ENCODE assay signal across 9 mouse cellular contexts in the genomic region with DNA sequence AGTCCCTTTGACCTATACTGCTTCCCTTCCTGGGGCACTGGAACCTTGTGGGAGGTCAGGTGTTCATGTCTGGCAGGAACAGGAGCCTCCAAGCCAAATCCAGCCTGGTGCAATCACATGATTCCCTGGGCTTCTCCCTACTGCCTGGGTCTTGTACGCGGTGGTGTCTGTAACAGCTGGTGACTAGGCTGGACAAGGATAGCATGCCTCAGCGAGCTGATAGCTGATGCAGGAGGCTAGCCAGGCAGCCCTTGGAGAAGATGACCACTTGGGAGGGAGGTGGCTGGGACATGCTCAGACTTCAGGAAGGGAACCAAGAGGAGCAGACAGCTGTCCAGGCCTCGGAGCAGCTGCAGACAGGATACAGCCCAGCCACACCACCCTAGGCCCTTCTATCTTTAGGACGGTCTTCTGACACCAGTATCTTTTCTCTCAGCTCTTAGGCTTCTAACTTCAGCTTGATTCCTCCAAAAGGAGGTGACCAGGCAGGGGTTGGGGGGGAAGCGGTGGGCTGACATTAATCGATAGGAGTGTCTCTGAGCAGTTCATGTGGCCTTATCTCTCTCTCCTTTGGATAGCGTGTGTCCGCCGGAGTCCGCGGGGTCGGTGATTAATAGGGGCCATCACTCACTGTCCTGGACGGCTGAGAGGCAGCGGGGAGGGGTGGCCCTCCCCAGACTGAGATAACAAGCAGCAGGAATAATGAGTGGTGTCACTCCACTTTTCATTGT. TPM values are rescaled to one million over a fixed set of nuclear protein-coding genes. Genes with fewer than 3 reads are reported as not detected.
DNase-seq lines count a peak whose midpoint lies in the region; ATAC-seq lines count a peak whose summit lies in the region.
"Had no signal": no experiment of that assay in that cellular context is flagged by ENCODE, and none has a peak within 500 bp of the region (broad histone marks: within the 10 kb centered on the region; RNA-seq: fewer than 3 reads in every experiment).

No protein-coding gene starts in this region.

- peak; percentile 74 for DNase-seq in layer of hippocampus, adult 9-11 months
- DNase-seq in layer of hippocampus, adult 18-20 months (ENCODE audit: low spot score in 2 of 2) = no peak
- DNase-seq in hindbrain, embryonic 11.5 days (ENCODE audit: low spot score) = peak; percentile 72
- DNase-seq in yolk sac, embryonic 10.5 days (ENCODE audit: low spot score) = no peak
- DNase-seq in frontal cortex, postnatal 25 days (ENCODE audit: low spot score in 2 of 2) = no peak

- H3K9ac ChIP-seq in forebrain, embryonic 13.5 days = no peak overlapping the region
- peak overlapping the region; percentile 3 for H3K9ac ChIP-seq in hindbrain, embryonic 11.5 days (ENCODE audit: low read depth, low read length)
- peak overlapping the region; percentile 50; the same call in 1 of the 2 replicates for H3K9ac ChIP-seq in midbrain, embryonic 13.5 days (replicated peaks)
- H3K9ac ChIP-seq: embryonic facial prominence, embryonic 13.5 days had no signal

- peak overlapping the region; percentile 48 for H3K27ac ChIP-seq in forebrain, embryonic 13.5 days
- peak overlapping the region; percentile 95 for H3K27ac ChIP-seq in hindbrain, embryonic 11.5 days (ENCODE audit: low read depth, low read length)
- peak overlapping the region; percentile 79 for H3K27ac ChIP-seq in midbrain, embryonic 13.5 days
- H3K27ac ChIP-seq: embryonic facial prominence, embryonic 13.5 days had no signal

- H3K4me3 ChIP-seq in forebrain, embryonic 13.5 days = no peak overlapping the region
- H3K4me3 ChIP-seq in hindbrain, embryonic 11.5 days (ENCODE audit: low read depth, low read length) = no peak overlapping the region
- no peak overlapping the region for H3K4me3 ChIP-seq in midbrain, embryonic 13.5 days (replicated peaks)
- H3K4me3 ChIP-seq: embryonic facial prominence, embryonic 13.5 days had no signal

- no peak overlapping the region for H3K4me2 ChIP-seq in forebrain, embryonic 13.5 days
- no peak overlapping the region for H3K4me2 ChIP-seq in hindbrain, embryonic 11.5 days (replicated peaks; ENCODE audit: low read depth, low read length)
- no peak overlapping the region for H3K4me2 ChIP-seq in midbrain, embryonic 13.5 days (replicated peaks)
- H3K4me2 ChIP-seq: embryonic facial prominence, embryonic 13.5 days had no signal

- no peaks in the 10 kb centered on the region for H3K9me3 ChIP-seq in forebrain, embryonic 13.5 days (replicated peaks)
- H3K9me3 ChIP-seq in hindbrain, embryonic 11.5 days (ENCODE audit: control insufficient read depth, low read length) = no peaks in the 10 kb centered on the region
- no peaks in the 10 kb centered on the region for H3K9me3 ChIP-seq in midbrain, embryonic 13.5 days
- H3K9me3 ChIP-seq: embryonic facial prominence, embryonic 13.5 days had no signal

- no peaks in the 10 kb centered on the region for H3K27me3 ChIP-seq in forebrain, embryonic 13.5 days
- H3K27me3 ChIP-seq in hindbrain, embryonic 11.5 days (ENCODE audit: control insufficient read depth, insufficient read depth, low read length) = no peaks in the 10 kb centered on the region
- H3K27me3 ChIP-seq in midbrain, embryonic 13.5 days = no peaks in the 10 kb centered on the region
- H3K27me3 ChIP-seq: embryonic facial prominence, embryonic 13.5 days had no signal

- H3K36me3 ChIP-seq in forebrain, embryonic 13.5 days (ENCODE audit: poor library complexity, severe bottlenecking) = peaks cover 40% of the 10 kb centered on the region
- H3K36me3 ChIP-seq in hindbrain, embryonic 11.5 days (ENCODE audit: control insufficient read depth, insufficient read depth, low read length) = 0 out of 2 replicates have a peak, but pooled peaks cover 3% of the 10 kb centered on the region
- peaks cover 26% of the 10 kb centered on the region for H3K36me3 ChIP-seq in midbrain, embryonic 13.5 days

- no peak for ATAC-seq in forebrain, embryonic 13.5 days
- ATAC-seq in hindbrain, embryonic 11.5 days (ENCODE audit: low FRiP score) = peak; percentile 61
- no peak for ATAC-seq in midbrain, embryonic 13.5 days
- no peak for ATAC-seq in inflammation-experienced regulatory T-cells, adult 6 months

- 55% methylated on average over 15 of the region's 15 CpGs for WGBS in forebrain, embryonic 13.5 days
- WGBS in hindbrain, embryonic 11.5 days = 16% methylated on average over 15 of the region's 15 CpGs
- WGBS in midbrain, embryonic 13.5 days = 35% methylated on average over 15 of the region's 15 CpGs

- H3K4me1 ChIP-seq in forebrain, embryonic 13.5 days = peaks cover 68% of the 10 kb centered on the region
- peaks cover 49% of the 10 kb centered on the region for H3K4me1 ChIP-seq in hindbrain, embryonic 11.5 days (replicated peaks; ENCODE audit: control insufficient read depth, insufficient read depth, low read length)
- peaks cover 73% of the 10 kb centered on the region for H3K4me1 ChIP-seq in midbrain, embryonic 13.5 days (replicated peaks)

RNA-seq across cellular contexts. Expression of a gene that starts 9.7 kb away (rescaled TPM):
- 10 to 100 TPM; 34.9 to 35.3 TPM for total RNA-seq in layer of hippocampus, adult 18-20 months (2021)
- polyA plus RNA-seq in forebrain, embryonic 13.5 days (2015; fragmentation: Nextera tagmentation; extraction: Ambion mirVana) = 102 and 104 TPM in 2 replicates
- 95.5 and 98.2 TPM in 2 replicates for polyA plus RNA-seq in hindbrain, embryonic 11.5 days (2014; fragmentation: Nextera tagmentation; extraction: Ambion mirVana)
- polyA plus RNA-seq in midbrain, embryonic 13.5 days (2015; fragmentation: Nextera tagmentation; extraction: Ambion mirVana) = 103 and 104 TPM in 2 replicates
- 100 to 1,000 TPM in 1 of 3 experiments, 10 to 100 TPM in 2; 93.2 to 124 (median 96.9) TPM for polyA plus RNA-seq in inflammation-experienced regulatory T-cells, adult 6 months (2017; shearing (Covaris generic))

RNA-seq across cellular contexts. Expression of a gene that starts 21.3 kb away (rescaled TPM):
- not detected for total RNA-seq in layer of hippocampus, adult 18-20 months (2021)
- polyA plus RNA-seq in forebrain, embryonic 13.5 days (2015; fragmentation: Nextera tagmentation; extraction: Ambion mirVana) = 0.08 and 0.25 TPM in 2 replicates
- 0.82 and 1.1 TPM in 2 replicates for polyA plus RNA-seq in hindbrain, embryonic 11.5 days (2014; fragmentation: Nextera tagmentation; extraction: Ambion mirVana)
- 0.10 TPM in 1 of 2 replicates, not detected in the other for polyA plus RNA-seq in midbrain, embryonic 13.5 days (2015; fragmentation: Nextera tagmentation; extraction: Ambion mirVana)
- under 1 TPM; 0.21 to 0.62 (median 0.40) TPM for polyA plus RNA-seq in inflammation-experienced regulatory T-cells, adult 6 months (2017; shearing (Covaris generic))

RNA-seq across cellular contexts. Expression of a gene that starts 37.2 kb away (rescaled TPM):
- total RNA-seq in layer of hippocampus, adult 18-20 months (2021) = 10 to 100 TPM; 34.2 to 35.0 TPM
- polyA plus RNA-seq in forebrain, embryonic 13.5 days (2015; fragmentation: Nextera tagmentation; extraction: Ambion mirVana) = 13.9 and 20.0 TPM in 2 replicates
- polyA plus RNA-seq in hindbrain, embryonic 11.5 days (2014; fragmentation: Nextera tagmentation; extraction: Ambion mirVana) = 26.0 and 29.5 TPM in 2 replicates
- 18.2 and 18.3 TPM in 2 replicates for polyA plus RNA-seq in midbrain, embryonic 13.5 days (2015; fragmentation: Nextera tagmentation; extraction: Ambion mirVana)
- polyA plus RNA-seq in inflammation-experienced regulatory T-cells, adult 6 months (2017; shearing (Covaris generic)) = 10 to 100 TPM; 19.0 to 35.1 (median 30.7) TPM

RNA-seq across cellular contexts. Expression of a gene that starts 56.9 kb away (rescaled TPM):
- 1 to 10 TPM; 6.5 to 8.2 TPM for total RNA-seq in layer of hippocampus, adult 18-20 months (2021)
- polyA plus RNA-seq in forebrain, embryonic 13.5 days (2015; fragmentation: Nextera tagmentation; extraction: Ambion mirVana) = 12.3 and 13.8 TPM in 2 replicates
- polyA plus RNA-seq in hindbrain, embryonic 11.5 days (2014; fragmentation: Nextera tagmentation; extraction: Ambion mirVana) = 49.6 and 62.8 TPM in 2 replicates
- polyA plus RNA-seq in midbrain, embryonic 13.5 days (2015; fragmentation: Nextera tagmentation; extraction: Ambion mirVana) = 14.8 and 19.7 TPM in 2 replicates
- not detected for polyA plus RNA-seq in inflammation-experienced regulatory T-cells, adult 6 months (2017; shearing (Covaris generic))

Comparison
In these comparisons a context has a peak if more than half of its experiments do, and no peak if none do; other contexts are left out.
1. DNase-seq: peak in layer of hippocampus, adult 9-11 months (single experiment) and hindbrain, embryonic 11.5 days (single experiment); none in layer of hippocampus, adult 18-20 months (0 of 2), yolk sac, embryonic 10.5 days (single experiment) and frontal cortex, postnatal 25 days (0 of 2).
2. Peak in every context shown above with its lines, with median percentiles within 50 percentile points of each other: H3K27ac ChIP-seq.